ENCODE assay signal across 8 mouse cellular contexts in the genomic region with DNA sequence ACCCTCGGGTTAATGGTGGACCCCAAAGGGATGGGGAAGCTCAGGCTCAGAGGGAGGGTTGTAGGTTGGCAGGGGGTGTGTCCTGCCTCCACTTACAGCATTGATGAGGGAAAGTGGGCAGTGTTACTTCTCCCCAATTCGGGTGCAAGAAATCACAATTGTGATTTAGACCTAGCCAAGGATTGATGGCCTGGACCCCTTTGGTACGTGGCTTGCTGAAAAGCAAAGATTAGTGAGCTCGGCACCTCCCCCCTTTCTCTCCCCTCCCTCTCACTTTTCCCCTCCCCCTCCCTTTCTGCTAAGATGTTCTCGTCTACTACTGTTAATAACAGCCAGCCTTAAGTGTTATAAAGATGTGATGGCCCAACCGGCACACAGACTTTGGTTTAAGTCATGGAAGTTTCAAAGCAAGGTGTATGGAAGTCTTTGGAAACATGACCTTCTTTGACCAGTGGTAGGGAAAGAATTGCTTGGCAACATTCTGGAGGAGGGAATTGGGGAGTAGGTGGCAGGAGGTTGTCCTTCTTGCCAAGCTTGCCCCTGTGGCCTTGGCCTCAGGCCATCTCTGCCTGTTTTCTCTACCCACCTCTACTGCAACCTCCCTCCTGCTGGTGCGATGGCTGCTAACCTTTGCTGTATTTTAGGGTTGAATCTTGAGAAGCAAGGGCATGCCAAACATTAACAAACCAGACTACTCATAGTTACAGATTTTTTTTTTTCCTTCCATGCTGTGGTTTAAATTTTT. TPM values are rescaled to one million over a fixed set of nuclear protein-coding genes. Genes with fewer than 3 reads are reported as not detected.
DNase-seq lines count a peak whose midpoint lies in the region; ATAC-seq and TF ChIP-seq lines count a peak whose summit lies in the region.

No protein-coding gene starts in this region.

- peaks cover 68% of the 10 kb centered on the region for H3K79me2 ChIP-seq in myocyte (ENCODE audit: control insufficient read depth, insufficient read depth)

- no peak for ATAC-seq in forebrain, embryonic 12.5 days (ENCODE audit: low FRiP score)

- H3K36me3 ChIP-seq in forebrain, embryonic 12.5 days (replicated peaks), result peaks cover 15% of the 10 kb centered on the region
- H3K36me3 ChIP-seq in myocyte (ENCODE audit: control insufficient read depth, insufficient read depth), result peaks cover 17% of the 10 kb centered on the region

- peak overlapping the region; percentile 95 for H3K27ac ChIP-seq in left cerebral cortex, adult 2 months
- peak overlapping the region; percentile 99 for H3K27ac ChIP-seq in forebrain, embryonic 12.5 days

- peak overlapping the region; percentile 84 for H3K4me2 ChIP-seq in forebrain, embryonic 12.5 days
- peak overlapping the region; percentile 72 for H3K4me2 ChIP-seq in myocyte (ENCODE audit: low read depth)

- DNase-seq in left cerebral cortex, adult 2 months (ENCODE audit: extremely low spot score in 1 of 2, low spot score in 2 of 2), result no peak
- DNase-seq in left cerebral cortex, postnatal 25 days (ENCODE audit: low spot score in 2 of 2), result no peak
- DNase-seq in adrenal gland, postnatal 36 days, result peak; percentile 53 to 64
- DNase-seq in kidney, postnatal 14 days, result peak; percentile 86
- DNase-seq in B cell, adult 2 months, result no peak
- no peak for DNase-seq in spleen, postnatal 14 days (ENCODE audit: low spot score in 2 of 2)

- H3K9ac ChIP-seq in forebrain, embryonic 12.5 days, result peak overlapping the region; percentile 98

- peak overlapping the region; percentile 100 for H3K4me3 ChIP-seq in left cerebral cortex, adult 2 months
- H3K4me3 ChIP-seq in forebrain, embryonic 12.5 days (replicated peaks), result peak overlapping the region; percentile 96
- H3K4me3 ChIP-seq in myocyte, result peak overlapping the region; percentile 96

- TF ChIP-seq CTCF in left cerebral cortex, adult 2 months (IDR thresholded peaks at IDR 0.05), result no peak; the same call in 1 of the 2 replicates

- H3ac ChIP-seq in myocyte (ENCODE audit: control insufficient read depth, insufficient read length), result peak overlapping the region; percentile 13

- no peaks in the 10 kb centered on the region for H3K27me3 ChIP-seq in forebrain, embryonic 12.5 days
- no peaks in the 10 kb centered on the region for H3K27me3 ChIP-seq in myocyte (ENCODE audit: control insufficient read depth, insufficient read depth, insufficient read length)

- WGBS in forebrain, embryonic 12.5 days, result 3% methylated on average over 7 of the region's 7 CpGs

- no peaks in the 10 kb centered on the region for H3K9me3 ChIP-seq in forebrain, embryonic 12.5 days

- peaks cover 47% of the 10 kb centered on the region for H3K4me1 ChIP-seq in forebrain, embryonic 12.5 days

- TF ChIP-seq POLR2A in myocyte (IDR thresholded peaks at IDR 0.05; ENCODE audit: insufficient read length, low read depth), result no peak

- intact Hi-C loops in left cerebral cortex, adult 2 months (cut with DNase I), result loop anchor here (2.0 to 5.0 kb wide), 2 partner anchors 49 to 64 kb away; partner anchors contain the start of gene Nim1k
- intact Hi-C loops in left cerebral cortex, postnatal 25 days (cut with DNase I), result loop anchor here (5.0 kb wide), 1 partner anchor 49 kb away; no protein-coding TSS in a partner anchor

TF ChIP-seq in myocyte, 11 proteins besides CTCF, POLR2A, EP300 and RAD21:
- TF ChIP-seq POLR2AphosphoS2 (IDR thresholded peaks at IDR 0.05; ENCODE audit: insufficient read length, low read depth), result no peak
- TF ChIP-seq MYOG (IDR thresholded peaks at IDR 0.05; ENCODE audit: control insufficient read depth in 1 of 3, insufficient read depth in 1 of 3, insufficient read length in 2 of 3, low read depth in 2 of 3), result no peak
- no peak for TF ChIP-seq MAX (IDR thresholded peaks at IDR 0.05; ENCODE audit: low read depth)
- no peak for TF ChIP-seq TCF3 (IDR thresholded peaks at IDR 0.05; ENCODE audit: insufficient read length, low read depth)
- TF ChIP-seq E2F4 (IDR thresholded peaks at IDR 0.05; ENCODE audit: insufficient read depth), result no peak
- no peak for TF ChIP-seq SRF (IDR thresholded peaks at IDR 0.05; ENCODE audit: control insufficient read depth, insufficient read length, low read depth)
- no peak for TF ChIP-seq TCF12 (IDR thresholded peaks at IDR 0.05; ENCODE audit: insufficient read depth, poor library complexity, severe bottlenecking)
- no peak for TF ChIP-seq CEBPB (IDR thresholded peaks at IDR 0.05; ENCODE audit: insufficient read depth, poor library complexity, severe bottlenecking)
- no peak for TF ChIP-seq MYOD1 (IDR thresholded peaks at IDR 0.05; ENCODE audit: control insufficient read depth in 1 of 3, insufficient read length in 2 of 3, low read depth in 2 of 3)
- no peak for TF ChIP-seq REST (IDR thresholded peaks at IDR 0.05; ENCODE audit: insufficient read depth, insufficient read length)

RNA-seq across cellular contexts. Expression of gene Hmgcs1, which starts 0.9 kb away (rescaled TPM):
- 100 to 1,000 TPM; 234 to 239 TPM for total RNA-seq in left cerebral cortex, adult 2 months (2021)
- 100 to 1,000 TPM; 301 to 304 TPM for total RNA-seq in left cerebral cortex, postnatal 25 days (2021)
- total RNA-seq in adrenal gland, postnatal 36 days (2021), result 100 to 1,000 TPM; 300 to 363 TPM
- 399 and 410 TPM in 2 replicates for polyA plus RNA-seq in forebrain, embryonic 12.5 days (2016; fragmentation: Nextera tagmentation; extraction: Ambion mirVana)
- polyA plus RNA-seq in myocyte (2012; fragmentation: generic; extraction: Trizol), result 68.3 TPM

Comparison
In these comparisons a context has a peak if more than half of its experiments do, and no peak if none do; other contexts are left out.
1. DNase-seq: peak in adrenal gland, postnatal 36 days (2 of 2) and kidney, postnatal 14 days (single experiment); none in left cerebral cortex, adult 2 months (0 of 2), left cerebral cortex, postnatal 25 days (0 of 2), B cell, adult 2 months (0 of 2) and spleen, postnatal 14 days (0 of 2).
2. Peak in every context shown above with its lines, with median percentiles within 50 percentile points of each other: H3K4me3 ChIP-seq.